Mouse (Mus musculus) NIH3T3 (cell line): ENCODE results near the gene Eya4.

ENCODE experiments used
- DNase-seq: peaks from one replicate; pipeline ENCODE4 v3.0.0-alpha.2; 2012; ENCODE audit warnings: low read depth

Eya4 gene

DNA sequence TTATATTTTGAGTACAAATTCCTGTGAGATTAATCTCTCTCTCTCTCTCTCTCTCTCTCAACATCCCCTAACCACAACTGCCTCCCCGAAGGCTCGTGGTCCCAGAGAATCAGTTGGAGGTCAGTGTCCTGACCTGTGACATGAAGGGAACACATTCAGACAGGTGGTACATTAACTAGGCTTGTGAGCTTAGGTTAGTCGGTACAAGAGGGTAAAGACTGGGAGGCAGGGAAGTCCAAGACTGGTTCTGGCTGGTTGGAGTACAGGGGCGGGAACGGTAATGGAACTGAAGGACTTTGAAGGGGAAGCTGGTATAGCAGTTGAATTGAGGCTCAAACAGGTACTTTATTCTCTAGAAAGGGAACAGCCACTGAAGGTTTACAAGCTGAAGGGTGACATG lies 287.9 kb downstream of the Eya4 start:
- DNase-seq, result no peak

DNA sequence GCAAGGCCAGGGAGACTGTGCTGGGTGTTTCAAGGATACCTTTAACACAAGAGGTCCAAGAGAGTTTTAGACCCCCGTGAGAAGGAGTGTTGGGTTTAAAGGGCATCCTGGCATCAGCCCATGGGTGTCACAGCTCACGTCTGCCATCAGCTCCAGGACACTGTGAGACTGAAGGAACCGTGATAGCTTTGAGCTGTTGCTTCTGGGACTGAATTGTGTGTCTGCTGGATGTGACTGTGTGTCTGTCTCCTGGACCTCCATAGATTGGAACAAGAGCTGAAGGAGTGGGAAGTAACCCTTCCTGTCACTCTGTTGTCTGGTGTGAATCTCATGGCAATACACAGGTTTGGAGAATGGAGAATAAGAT lies 289.9 kb downstream of the Eya4 start:
- no peak for DNase-seq

DNA sequence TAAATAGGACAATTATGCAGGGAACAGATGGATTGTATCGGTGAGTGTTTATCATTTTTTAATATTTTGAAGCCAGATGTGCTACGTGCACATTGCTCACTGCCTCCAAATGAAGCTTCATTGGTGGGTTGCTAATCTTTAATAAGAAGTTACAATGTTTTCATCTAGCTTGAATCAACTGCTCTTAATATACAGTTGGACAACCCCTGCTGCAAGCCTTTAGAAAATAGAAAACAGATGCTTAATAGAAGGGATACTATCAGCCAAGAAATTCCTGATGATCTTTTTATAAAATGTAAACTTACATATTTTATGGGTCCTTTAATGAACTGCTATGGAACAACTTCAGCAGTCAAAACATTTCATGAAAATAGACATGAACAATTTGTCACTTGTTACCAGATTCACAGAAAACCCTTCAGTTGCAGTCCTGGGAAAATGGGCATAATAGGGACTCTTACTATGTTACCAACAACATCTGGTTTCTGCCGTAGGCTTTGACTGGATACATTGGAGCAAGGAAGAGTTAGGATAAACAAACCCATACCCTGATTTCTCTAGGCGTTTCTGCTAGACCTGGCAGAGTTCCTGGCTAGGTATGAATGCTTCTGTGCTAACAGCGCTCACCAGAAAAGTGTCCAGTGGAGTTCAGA lies 290.4 kb downstream of the Eya4 start:
- peak; percentile 10 for DNase-seq

DNA sequence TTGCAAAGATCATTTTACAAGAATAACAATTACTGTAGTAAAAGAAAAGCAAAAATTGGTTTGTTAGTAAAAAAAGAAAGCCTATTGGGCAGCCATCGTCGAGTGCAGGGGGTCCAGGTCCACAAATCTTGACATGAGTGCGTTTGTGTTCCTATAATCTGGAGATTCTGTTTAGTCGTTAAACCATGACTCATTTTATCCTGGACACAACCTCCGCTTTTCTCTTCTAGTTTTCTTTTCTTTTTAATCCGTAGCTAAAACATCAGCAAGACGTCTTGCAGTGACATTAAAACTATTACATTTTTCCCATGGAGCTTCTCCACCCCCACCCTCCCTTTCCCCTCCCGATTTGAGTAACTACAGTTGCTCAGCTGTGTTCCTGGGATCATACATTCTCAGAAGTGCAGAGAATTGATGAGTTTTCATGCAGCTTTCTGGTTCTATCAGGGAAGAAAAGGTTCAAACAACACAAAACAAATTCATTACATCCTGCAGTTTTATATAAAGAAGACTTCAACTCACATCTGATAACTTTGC lies 297.1 kb downstream of the Eya4 start:
- DNase-seq, result no peak
